Mouse (Mus musculus): ENCODE measurements at regions not wholly inside any gene's neighbourhood (a gene's known extent, or its start where the extent isn't known, plus 50 kb on each side); places are given as distances from the start of the nearest gene placed in this dataset.
A peak's percentile ranks its signal among the peaks of the same experiment; 100 is the strongest.

GRCm38 (mm10) chr11:88778326-88778725 is 60.0 kb upstream of the Msi2 start:
- DNase-seq (ENCODE audit: low spot score in 2 of 2) = peak in 1 of 2 experiments; percentile 19

- DNase-seq (ENCODE audit: low spot score in 2 of 2) = no peak
Observed at GRCm38 (mm10) chr11:88774401-88774931, 56.2 kb upstream of the Msi2 start.

- DNase-seq (ENCODE audit: low spot score in 2 of 2) = no peak
Observed at GRCm38 (mm10) chr11:88773961-88774360, 55.6 kb upstream of the Msi2 start.

- DNase-seq (ENCODE audit: low spot score in 2 of 2) = no peak
Observed at GRCm38 (mm10) chr11:88770405-88770804, 52.1 kb upstream of the Msi2 start.
